Mouse (Mus musculus) heart, adult 2 months (tissue): ENCODE results near the gene Ttc23l.

Source experiments
- CTCF ChIP-seq: fragments of 200-600 bp; IDR thresholded peaks from 2 replicates; pipeline ENCODE4 v1.8.1; 2022; ENCODE audit warnings: antibody characterized with exemption, mild to moderate bottlenecking, moderate library complexity
- POLR2A ChIP-seq: fragments of 200-500 bp; IDR thresholded peaks from 2 replicates; pipeline ENCODE4 v1.6.1; 2011; ENCODE audit warnings: mild to moderate bottlenecking, low read depth, low read length, control low read depth; ENCODE audit not compliant: insufficient read depth

DNA sequence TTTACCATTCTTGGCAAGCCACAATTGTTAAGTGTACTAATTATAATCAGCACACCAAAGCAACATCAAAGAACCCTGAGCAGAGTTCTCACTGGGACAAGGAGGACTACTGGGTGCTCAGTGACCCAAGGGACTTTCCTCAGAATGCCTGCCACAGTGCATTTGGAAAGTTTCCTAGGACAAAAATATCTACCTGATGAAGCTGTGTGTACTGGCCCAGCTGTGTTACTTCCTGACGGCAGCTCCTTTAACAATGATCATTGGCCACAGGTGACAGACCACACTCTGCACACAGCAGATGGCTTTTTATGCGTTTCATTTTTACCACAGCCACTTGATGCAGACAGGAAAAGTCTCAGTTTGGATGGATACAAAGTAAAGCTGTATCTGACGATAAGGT is 20.7 kb upstream of the Ttc23l start:
- TF ChIP-seq CTCF: no peak
- no peak for TF ChIP-seq POLR2A
